Mouse (Mus musculus): Measurements from ENCODE around the gene Lilrb4a. TPM values are rescaled to one million over a fixed set of nuclear protein-coding genes. Genes with fewer than 3 reads are reported as not detected.

Lilrb4a gene
- total and polyA plus RNA-seq, 3 experiments: 4.1 to 53.3 (median 11.3) TPM

- no peak overlapping the region for H3K27ac ChIP-seq (ENCODE audit: insufficient read depth, low read depth)
- DNase-seq (ENCODE audit: extremely low read depth): no peak
- H3K4me3 ChIP-seq (replicated peaks in 1 of 3; ENCODE audit: low read depth in 2 of 3, low read length in 2 of 3, poor library complexity in 1 of 3): no peak overlapping the region
- TF ChIP-seq IRF4 (IDR thresholded peaks at IDR 0.05; ENCODE audit: low read depth, low read length): no peak
- no peak overlapping the region for H3K9ac ChIP-seq (ENCODE audit: insufficient read depth, low read depth)
- H3K4me1 ChIP-seq (ENCODE audit: control insufficient read depth in 1 of 2, insufficient read depth in 2 of 2): no peaks in the 10 kb centered on the region; a peak in 1 of 4 replicates
- in situ Hi-C loops (cut with MboI; ENCODE audit: low pct_ligation_motif_present, low pct_unique_long_range_greater_than_20kb, low sequenced_read_pairs) (loop anchor here (10.0 kb wide), 1 partner anchor 111 kb away; no protein-coding TSS in a partner anchor), dilution Hi-C loops (cut with MboI; ENCODE audit: extremely low pct_ligation_motif_present, extremely low pct_unique_long_range_greater_than_20kb, low sequenced_read_pairs) (no loop called here)
- H3K27me3 ChIP-seq (replicated peaks): no peaks in the 10 kb centered on the region
- no peaks in the 10 kb centered on the region for H3K79me2 ChIP-seq (replicated peaks; ENCODE audit: control insufficient read depth, extremely low read depth, insufficient read depth, poor library complexity, severe bottlenecking)
- no peaks in the 10 kb centered on the region for H3K36me3 ChIP-seq (replicated peaks in 1 of 2; ENCODE audit: control insufficient read depth in 1 of 2, insufficient read depth in 1 of 2, low read length in 1 of 2)
- no peak overlapping the region for H3K4me2 ChIP-seq (ENCODE audit: insufficient read depth, low read depth, poor library complexity, severe bottlenecking)
- H3K9me3 ChIP-seq (replicated peaks; ENCODE audit: low read length): no peaks in the 10 kb centered on the region
Observed at GRCm38 (mm10) chr10:51526090-51526489, 35.3 kb downstream of the Lilrb4a start.

GRCm38 (mm10) chr10:51526633-51527032 is 35.9 kb downstream of the Lilrb4a start:
- Histone ChIP-seq H3K4me2 (ENCODE audit: insufficient read depth, low read depth, poor library complexity, severe bottlenecking) (no peak overlapping the region), H3K79me2 (replicated peaks; ENCODE audit: control insufficient read depth, extremely low read depth, insufficient read depth, poor library complexity, severe bottlenecking) (no peaks in the 10 kb centered on the region), H3K4me1 (ENCODE audit: control insufficient read depth in 1 of 2, insufficient read depth in 2 of 2) (no peaks in the 10 kb centered on the region; a peak in 1 of 4 replicates), H3K4me3 (replicated peaks in 1 of 3; ENCODE audit: low read depth in 2 of 3, low read length in 2 of 3, poor library complexity in 1 of 3) (no peak overlapping the region), H3K27me3 (replicated peaks) (no peaks in the 10 kb centered on the region), H3K9me3 (replicated peaks; ENCODE audit: low read length) (no peaks in the 10 kb centered on the region), H3K36me3 (replicated peaks in 1 of 2; ENCODE audit: control insufficient read depth in 1 of 2, insufficient read depth in 1 of 2, low read length in 1 of 2) (no peaks in the 10 kb centered on the region), H3K9ac (ENCODE audit: insufficient read depth, low read depth) (no peak overlapping the region), H3K27ac (ENCODE audit: insufficient read depth, low read depth) (no peak overlapping the region)
- no peak for DNase-seq (ENCODE audit: extremely low read depth)
- in situ Hi-C loops (cut with MboI; ENCODE audit: low pct_ligation_motif_present, low pct_unique_long_range_greater_than_20kb, low sequenced_read_pairs) (loop anchor here (10.0 kb wide), 1 partner anchor 112 kb away; no protein-coding TSS in a partner anchor), dilution Hi-C loops (cut with MboI; ENCODE audit: extremely low pct_ligation_motif_present, extremely low pct_unique_long_range_greater_than_20kb, low sequenced_read_pairs) (no loop called here)
- TF ChIP-seq SMC3 (IDR thresholded peaks at IDR 0.05; ENCODE audit: low read depth, low read length): no peak
- TF ChIP-seq ELF1 (IDR thresholded peaks at IDR 0.05; ENCODE audit: low read depth, low read length): no peak
- no peak for TF ChIP-seq JUND (conservative IDR thresholded peaks at IDR 0.05; ENCODE audit: low read depth, low read length)
- TF ChIP-seq NRF1 (IDR thresholded peaks at IDR 0.05; ENCODE audit: low read depth, low read length): no peak
- TF ChIP-seq PAX5 (IDR thresholded peaks at IDR 0.05; ENCODE audit: low read length): no peak
- no peak for TF ChIP-seq CTCF (conservative IDR thresholded peaks at IDR 0.05 in 1 of 2, IDR thresholded peaks at IDR 0.05 in 1 of 2; ENCODE audit: low read depth in 2 of 2, low read length in 2 of 2)

GRCm38 (mm10) chr10:51528840-51529434 is 38.2 kb downstream of the Lilrb4a start:
- Histone ChIP-seq H3K4me1 (ENCODE audit: control insufficient read depth in 1 of 2, insufficient read depth in 2 of 2) (no peaks in the 10 kb centered on the region; a peak in 1 of 4 replicates), H3K9ac (ENCODE audit: insufficient read depth, low read depth) (no peak overlapping the region), H3K9me3 (replicated peaks; ENCODE audit: low read length) (no peaks in the 10 kb centered on the region), H3K27me3 (replicated peaks) (no peaks in the 10 kb centered on the region), H3K79me2 (replicated peaks; ENCODE audit: control insufficient read depth, extremely low read depth, insufficient read depth, poor library complexity, severe bottlenecking) (no peaks in the 10 kb centered on the region), H3K36me3 (replicated peaks in 1 of 2; ENCODE audit: control insufficient read depth in 1 of 2, insufficient read depth in 1 of 2, low read length in 1 of 2) (no peaks in the 10 kb centered on the region), H3K4me2 (ENCODE audit: insufficient read depth, low read depth, poor library complexity, severe bottlenecking) (no peak overlapping the region), H3K27ac (ENCODE audit: insufficient read depth, low read depth) (no peak overlapping the region), H3K4me3 (replicated peaks in 1 of 3; ENCODE audit: low read depth in 2 of 3, low read length in 2 of 3, poor library complexity in 1 of 3) (no peak overlapping the region)
- peak; percentile 11 for DNase-seq (ENCODE audit: extremely low read depth)
- TF ChIP-seq CTCF (conservative IDR thresholded peaks at IDR 0.05 in 1 of 2, IDR thresholded peaks at IDR 0.05 in 1 of 2; ENCODE audit: low read depth in 2 of 2, low read length in 2 of 2): peak in 1 of 2 experiments; percentile 64; a peak in 2 of 4 replicates
- TF ChIP-seq TCF12 (IDR thresholded peaks at IDR 0.05; ENCODE audit: low read depth, low read length): no peak
- TF ChIP-seq ZC3H11A (IDR thresholded peaks at IDR 0.05; ENCODE audit: low read depth, low read length): peak; percentile 22; the same call in 1 of the 2 replicates
- no peak for TF ChIP-seq HCFC1 (IDR thresholded peaks at IDR 0.05; ENCODE audit: low read depth, low read length)
- TF ChIP-seq SMC3 (IDR thresholded peaks at IDR 0.05; ENCODE audit: low read depth, low read length): peak; percentile 70
- peak; percentile 48 for TF ChIP-seq RAD21 (IDR thresholded peaks at IDR 0.05; ENCODE audit: low read depth, low read length)
- dilution Hi-C loops (cut with MboI; ENCODE audit: extremely low pct_ligation_motif_present, extremely low pct_unique_long_range_greater_than_20kb, low sequenced_read_pairs) (no loop called here), in situ Hi-C loops (cut with MboI; ENCODE audit: low pct_ligation_motif_present, low pct_unique_long_range_greater_than_20kb, low sequenced_read_pairs) (loop anchor here (10.0 kb wide), 1 partner anchor 114 kb away; no protein-coding TSS in a partner anchor)

All from CH12.LX (cell line).